Mouse (Mus musculus): ENCODE measurements around the gene Raver1. TPM values are rescaled to one million over a fixed set of nuclear protein-coding genes. Genes with fewer than 3 reads are reported as not detected.

Gene Raver1
- total RNA-seq, 2 experiments from 2014 or later = 25.1 to 27.7 TPM

DNA sequence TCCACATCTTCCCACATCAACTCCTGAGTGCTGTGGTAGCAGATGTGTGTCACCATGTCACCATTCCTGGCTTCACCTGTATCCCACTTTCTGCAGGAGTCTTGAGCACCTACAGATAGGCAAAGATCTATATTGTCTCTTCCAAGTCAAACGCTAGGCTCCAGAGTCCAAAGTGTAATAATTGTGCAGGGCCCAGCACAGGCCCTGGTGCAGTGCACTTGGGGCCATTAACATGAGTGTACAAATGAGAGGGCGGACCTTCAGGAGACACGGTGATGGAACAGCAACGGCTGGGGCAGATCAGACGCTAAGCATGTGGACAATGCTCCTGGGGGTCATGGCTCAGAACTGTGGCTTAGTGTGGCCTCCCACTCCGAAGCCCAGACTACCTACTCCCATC, 21.9 kb upstream of the Raver1 start:
- intact Hi-C loops (cut with DNase I) = no loop called here
- no peak for DNase-seq

DNA sequence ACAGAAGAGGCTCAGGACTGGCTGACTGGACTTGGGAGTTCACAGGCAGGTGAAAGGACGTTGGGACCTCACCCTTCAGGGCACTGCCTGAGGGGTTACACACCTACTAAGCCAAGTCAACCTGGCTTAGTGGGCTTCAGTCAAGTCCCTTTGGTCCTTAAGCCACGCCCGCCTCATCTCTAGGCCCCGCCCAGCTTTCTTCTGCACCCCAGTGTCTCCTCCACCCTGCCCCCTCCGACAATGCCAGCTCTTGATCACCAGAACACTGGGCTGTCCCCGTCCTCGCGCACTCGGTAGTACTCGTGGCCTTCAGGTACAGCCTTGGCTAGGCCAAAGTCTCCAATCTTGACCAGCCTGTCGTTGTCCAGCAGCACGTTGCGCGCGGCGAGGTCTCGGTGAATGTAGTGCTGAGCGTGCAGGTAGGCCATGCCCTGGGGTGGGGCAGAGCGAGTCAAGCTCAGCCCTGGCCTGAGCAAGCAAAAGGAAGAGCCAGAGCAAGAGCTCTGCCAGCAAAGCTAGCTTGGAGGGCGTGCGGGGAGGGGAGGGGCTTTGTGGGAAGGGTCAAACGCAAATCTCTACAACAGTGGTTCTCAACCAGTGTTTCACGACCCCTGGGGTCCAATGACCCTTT, 15.9 kb upstream of the Raver1 start:
- intact Hi-C loops (cut with DNase I) = no loop called here
- no peak for DNase-seq

DNA sequence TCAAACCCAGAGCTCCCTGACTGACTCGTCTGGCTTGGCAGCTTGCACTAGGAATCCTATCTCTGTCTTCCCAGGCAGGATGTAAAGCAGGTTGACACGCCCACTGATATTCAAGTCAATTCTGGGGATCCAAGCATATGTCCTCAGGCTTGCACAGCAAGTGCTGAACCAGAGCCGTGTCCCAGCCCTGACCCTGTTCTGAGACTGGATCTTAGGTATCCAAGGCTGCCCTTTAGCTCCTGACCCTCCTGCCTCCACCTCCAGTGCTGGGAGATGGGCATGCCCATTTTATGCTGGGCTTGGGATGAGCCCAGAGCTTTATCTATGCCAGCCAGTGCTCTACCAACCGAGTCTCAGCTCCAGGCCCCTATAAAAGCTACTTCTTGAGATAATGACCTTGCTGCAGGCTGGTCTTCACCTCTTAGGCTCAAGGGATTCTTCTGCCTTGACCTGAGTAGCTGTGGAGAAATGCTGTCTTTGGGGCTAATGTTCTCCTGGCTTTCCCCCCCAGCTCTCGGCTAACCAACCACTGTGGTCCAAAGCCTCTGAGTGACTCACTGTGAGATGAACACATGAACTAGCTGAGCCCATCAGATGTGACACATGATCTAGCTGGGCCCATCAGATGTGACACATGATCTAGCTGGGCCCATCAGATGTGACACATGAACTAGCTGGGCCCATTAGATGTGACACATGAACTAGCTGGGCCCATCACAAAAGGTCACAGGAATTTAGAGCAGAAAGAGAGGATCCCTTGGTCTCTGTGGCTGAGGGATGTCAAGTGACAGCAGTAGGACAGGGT, 14.2 kb upstream of the Raver1 start:
- intact Hi-C loops (cut with DNase I) = no loop called here

DNA sequence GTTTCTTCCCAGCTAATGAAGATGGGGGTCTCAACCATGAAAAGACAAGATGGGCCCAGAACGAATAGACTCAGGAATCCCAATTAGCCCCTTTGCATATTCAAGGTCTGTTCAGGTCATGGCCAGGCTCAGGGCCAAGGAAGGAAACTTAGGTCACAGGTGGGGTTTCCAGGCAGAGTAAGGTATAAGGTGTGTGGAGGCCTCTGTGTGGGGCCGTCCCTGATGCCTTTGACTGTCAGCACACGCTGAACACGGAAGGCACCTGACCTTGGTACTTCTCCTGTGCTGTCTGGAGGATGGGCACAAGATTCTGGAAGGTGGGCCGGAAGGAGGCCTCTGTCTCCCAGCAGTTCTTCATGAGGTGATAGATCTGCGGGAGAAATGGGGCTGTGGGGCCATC, 13.0 kb upstream of the Raver1 start:
- intact Hi-C loops (cut with DNase I) = no loop called here
- DNase-seq = no peak

More for the DNA sequence above, 14.2 kb upstream of the Raver1 start:
- DNase-seq = no peak

DNA sequence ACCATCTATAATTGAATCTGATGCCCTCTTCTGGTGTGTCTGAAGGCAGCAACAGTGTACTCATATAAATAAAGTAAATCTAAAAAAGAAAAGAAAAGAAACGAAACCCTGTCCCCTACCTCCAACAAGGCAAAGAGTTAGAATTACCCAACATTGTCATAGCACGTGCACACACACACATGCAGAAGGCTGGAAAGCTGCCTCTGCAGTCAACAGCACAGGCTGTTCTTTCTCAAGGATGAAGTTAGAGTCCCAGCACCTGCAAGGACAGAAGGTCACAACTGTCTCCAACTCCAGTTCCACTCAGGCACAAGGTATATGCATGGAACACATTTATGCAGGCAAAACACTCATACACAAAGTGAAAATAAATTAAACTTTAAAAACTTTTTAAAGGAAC, 10.3 kb upstream of the Raver1 start:
- intact Hi-C loops (cut with DNase I) = no loop called here
- no peak for DNase-seq

DNA sequence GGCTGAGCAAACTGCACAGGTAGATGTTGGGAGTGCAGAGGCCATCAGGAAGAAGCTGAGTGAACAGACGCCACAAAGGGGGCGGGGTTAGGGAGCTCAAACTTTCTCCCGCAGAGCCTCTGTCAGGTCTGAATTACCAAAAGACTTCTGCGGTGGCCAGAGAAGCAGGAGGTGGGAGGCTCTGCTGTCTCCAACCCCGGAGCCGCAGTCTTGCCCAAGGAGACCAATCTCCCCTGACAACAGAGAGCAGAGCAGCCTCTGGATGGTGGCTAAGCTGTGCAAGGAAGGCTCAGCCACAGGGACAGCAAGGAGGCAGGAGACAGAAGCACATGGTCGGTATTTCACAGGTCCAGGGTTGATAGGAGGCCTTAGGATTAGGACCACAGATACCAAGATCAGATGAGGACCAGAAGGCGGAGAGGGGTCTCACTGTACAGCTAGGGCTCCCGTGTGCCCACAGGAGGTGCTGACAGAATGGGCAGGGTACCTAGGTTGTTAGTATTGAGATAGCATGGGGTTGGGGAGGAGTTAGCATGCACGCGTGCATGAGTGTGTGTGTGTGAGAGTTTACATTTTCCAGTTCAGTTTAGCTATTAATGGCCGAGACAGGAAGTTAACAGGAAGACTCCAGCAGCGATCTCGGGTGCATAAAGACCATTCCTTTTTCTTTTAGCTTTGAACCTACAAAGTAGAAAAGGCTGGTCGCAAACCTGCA, 8.8 kb upstream of the Raver1 start:
- DNase-seq = no peak
- intact Hi-C loops (cut with DNase I) = no loop called here

DNA sequence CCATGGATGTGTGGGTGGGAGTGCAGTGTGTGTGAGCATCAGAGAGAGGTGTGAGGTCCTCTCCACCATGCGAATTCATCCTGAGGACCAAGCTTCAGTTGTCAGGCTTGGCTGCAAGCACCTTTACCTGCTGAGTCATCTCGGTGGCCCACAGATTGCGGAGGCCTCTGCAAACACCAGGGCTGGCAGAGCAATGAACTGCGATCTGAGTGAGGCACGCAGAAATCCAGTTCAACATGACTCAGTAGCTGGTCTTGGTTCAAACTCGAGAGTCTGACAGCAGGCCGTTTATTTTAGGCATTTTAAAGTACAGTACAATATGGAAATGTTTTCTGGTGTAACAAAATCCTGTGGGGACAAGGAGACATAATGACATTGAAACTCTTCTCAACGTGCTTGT, 6.0 kb upstream of the Raver1 start:
- no peak for DNase-seq
- intact Hi-C loops (cut with DNase I) = no loop called here

DNA sequence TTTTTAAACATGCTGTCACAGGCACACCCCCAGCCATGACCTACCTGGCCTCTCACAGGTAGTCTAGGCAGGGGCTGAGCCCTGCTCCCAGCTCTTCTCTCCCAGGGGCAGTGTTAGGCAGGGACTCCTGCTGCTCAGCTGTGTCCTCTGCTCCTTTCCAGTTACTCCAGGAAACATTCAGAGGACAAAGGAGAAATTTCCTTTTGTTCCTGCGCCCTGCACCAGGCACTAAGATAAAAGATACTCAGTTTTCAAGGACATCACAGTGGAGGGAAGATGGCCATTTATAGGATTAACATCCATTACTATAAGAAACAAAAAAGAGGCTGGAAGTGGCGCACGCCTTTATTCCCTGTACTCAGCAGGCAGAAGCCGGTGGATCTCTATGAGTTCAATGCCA, 4.2 kb upstream of the Raver1 start:
- intact Hi-C loops (cut with DNase I) = no loop called here
- no peak for DNase-seq

DNA sequence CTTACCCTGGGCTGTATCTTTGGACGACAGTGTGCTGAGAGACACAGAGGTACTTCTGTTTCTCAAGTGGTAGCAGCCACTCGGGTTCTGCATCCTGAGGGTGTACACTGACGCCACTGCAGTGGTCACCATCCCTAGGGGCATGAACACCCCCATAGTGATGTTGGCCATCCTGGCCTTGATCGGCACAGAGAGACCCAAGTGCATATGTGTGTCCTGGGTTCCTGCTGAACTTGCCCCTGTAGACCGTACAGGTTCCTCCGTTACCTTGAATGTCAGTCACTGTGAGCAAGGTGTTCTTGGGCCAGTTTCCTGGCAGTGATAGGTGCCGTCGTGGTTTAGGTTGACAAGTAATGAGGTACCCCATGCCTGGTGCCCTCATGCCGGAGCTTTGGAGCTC, 1.6 kb upstream of the Raver1 start:
- intact Hi-C loops (cut with DNase I) = loop anchor here (5.0 kb wide), 2 partner anchors 54 to 61 kb away; partner anchors contain the start of genes Cdc37 and Icam5
- DNase-seq = no peak

DNA sequence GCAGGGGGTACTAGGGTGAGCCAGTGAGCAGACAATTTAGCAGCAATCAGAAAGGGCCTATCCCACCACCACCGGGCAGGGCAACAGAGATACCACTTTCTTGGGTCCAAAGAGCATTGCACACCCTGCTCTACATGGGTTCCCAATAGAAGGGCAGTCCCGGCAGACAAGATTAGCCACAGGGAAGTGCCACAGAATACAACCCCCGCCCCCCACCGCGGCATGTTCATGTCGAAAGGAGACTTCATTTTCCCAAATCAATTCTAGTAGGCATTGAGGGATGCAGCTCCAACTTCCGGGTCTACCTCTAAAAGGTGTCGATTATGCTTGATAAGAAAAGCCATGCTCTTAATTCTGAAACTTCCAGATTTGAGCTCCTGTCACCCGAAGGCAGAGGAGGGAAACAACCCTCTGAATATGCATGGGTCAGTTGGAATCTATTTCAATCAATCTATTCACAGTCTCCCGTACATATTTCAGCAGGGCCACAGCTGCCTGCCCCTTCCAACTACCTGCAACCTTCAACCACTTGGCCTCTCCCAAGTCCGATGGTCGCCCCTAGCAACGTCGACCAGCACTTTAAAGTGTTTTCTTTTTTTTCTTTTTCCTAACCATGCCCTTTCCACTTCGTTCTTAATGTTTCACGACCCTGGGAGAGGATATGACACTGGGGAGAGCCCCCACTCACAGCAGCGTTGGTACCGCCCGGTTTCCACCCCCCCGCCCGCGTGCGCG, 669 bp downstream of the Raver1 start:
- intact Hi-C loops (cut with DNase I) = loop anchor here (2.0 to 5.0 kb wide), 3 partner anchors 40 to 59 kb away; partner anchors contain the start of genes Cdc37, Icam5 and Tyk2
- no peak for DNase-seq

DNA sequence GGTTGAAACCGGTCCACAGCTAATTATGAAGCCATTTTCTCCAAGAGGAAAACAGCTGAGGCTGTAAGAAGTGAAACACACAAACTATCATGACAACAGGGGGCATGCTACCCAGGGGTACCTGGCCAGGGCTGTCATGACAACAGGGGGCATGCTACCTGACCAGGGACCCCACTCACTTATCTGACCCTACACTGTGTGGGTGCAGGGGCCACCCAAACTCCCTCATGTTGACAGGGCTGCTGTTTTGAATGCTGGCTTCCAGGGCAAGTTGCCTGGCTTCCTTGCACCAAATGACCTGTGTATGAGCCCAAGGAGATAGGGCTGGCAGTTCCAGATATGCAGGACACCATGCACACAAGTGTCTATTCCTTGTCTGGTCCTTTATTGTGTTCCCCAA, 1.3 kb downstream of the Raver1 start:
- no peak for DNase-seq
- intact Hi-C loops (cut with DNase I) = loop anchor here (2.0 to 5.0 kb wide), 3 partner anchors 40 to 58 kb away; partner anchors contain the start of genes Cdc37, Icam5 and Tyk2

DNA sequence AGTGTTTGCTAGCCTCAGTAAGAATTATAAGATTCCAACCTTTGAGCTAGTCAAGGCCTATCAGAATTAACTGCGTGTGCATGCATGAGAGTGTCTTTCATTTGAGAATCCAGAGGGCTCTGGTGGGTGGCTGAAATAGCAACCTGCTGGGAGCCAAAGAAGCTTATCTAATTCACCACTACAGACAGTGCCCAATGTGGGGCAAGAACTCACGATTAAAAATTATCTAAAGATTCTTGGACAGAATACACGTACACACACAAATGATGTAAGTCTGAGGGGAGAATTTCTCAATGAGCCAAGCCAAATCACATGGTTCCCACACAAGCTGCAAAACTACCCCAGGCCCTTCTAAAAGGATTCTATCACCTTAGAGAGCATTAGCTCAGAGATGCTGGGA, 8.5 kb downstream of the Raver1 start:
- DNase-seq = no peak
- intact Hi-C loops (cut with DNase I) = no loop called here

DNA sequence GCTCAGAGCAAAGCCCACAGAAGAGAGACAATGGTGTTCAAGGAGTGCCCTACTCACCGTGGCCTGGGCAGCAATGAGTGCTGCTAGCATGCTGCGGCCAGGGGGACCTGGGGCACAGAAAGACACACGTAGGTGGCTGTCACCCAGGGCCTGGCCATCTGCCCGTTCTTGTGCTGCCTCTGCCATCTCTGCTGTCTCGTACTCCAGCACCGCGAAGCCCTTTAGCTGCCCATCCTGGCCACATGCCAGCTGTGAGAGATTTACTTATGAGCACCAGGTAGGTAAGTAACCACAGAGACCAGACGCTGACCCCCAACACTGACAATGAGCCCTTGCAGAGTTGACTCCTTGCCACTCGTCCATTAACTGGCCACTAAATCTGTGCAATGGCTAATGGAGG, 10.7 kb downstream of the Raver1 start:
- DNase-seq = no peak
- intact Hi-C loops (cut with DNase I) = no loop called here

DNA sequence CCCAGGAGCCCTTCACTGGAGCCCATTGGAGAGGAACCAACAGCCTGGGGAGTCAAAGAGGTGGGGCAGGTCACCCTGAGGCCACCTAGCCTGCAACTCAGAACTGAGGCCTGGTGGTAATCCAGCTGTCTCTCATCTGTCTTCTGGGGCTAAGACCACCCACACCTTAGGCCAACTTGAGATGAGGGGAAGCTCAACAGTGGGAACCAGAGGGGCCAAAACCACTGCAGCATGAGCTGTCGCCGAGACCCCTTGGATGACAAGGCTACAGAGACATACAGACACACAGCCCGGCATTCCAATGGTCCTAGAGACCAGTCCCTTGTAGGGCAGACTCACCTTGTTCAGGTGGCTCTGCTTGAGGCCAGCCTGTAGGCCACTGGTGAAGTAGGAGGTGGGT, 16.2 kb downstream of the Raver1 start:
- intact Hi-C loops (cut with DNase I) = no loop called here
- no peak for DNase-seq

DNA sequence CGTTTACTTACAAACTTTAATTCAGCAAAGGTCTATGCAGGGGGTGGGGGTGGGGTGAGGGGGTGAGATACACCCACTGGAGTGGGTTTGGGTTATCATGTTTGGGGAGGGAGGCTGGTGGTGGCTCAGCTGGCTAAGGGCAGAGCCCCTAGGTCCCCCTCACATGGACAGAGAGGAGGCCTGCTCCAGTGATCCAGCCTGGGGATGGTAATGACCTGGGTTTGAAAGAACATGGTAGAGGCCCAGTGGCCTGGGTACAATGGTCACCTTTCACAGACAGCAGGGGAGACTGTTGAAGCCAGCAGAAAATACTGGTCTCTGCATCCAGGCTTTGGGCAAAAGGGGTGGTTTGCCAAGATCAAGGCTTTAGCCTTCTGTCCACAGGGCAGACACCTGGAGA, 17.6 kb downstream of the Raver1 start:
- no peak for DNase-seq
- intact Hi-C loops (cut with DNase I) = no loop called here

DNA sequence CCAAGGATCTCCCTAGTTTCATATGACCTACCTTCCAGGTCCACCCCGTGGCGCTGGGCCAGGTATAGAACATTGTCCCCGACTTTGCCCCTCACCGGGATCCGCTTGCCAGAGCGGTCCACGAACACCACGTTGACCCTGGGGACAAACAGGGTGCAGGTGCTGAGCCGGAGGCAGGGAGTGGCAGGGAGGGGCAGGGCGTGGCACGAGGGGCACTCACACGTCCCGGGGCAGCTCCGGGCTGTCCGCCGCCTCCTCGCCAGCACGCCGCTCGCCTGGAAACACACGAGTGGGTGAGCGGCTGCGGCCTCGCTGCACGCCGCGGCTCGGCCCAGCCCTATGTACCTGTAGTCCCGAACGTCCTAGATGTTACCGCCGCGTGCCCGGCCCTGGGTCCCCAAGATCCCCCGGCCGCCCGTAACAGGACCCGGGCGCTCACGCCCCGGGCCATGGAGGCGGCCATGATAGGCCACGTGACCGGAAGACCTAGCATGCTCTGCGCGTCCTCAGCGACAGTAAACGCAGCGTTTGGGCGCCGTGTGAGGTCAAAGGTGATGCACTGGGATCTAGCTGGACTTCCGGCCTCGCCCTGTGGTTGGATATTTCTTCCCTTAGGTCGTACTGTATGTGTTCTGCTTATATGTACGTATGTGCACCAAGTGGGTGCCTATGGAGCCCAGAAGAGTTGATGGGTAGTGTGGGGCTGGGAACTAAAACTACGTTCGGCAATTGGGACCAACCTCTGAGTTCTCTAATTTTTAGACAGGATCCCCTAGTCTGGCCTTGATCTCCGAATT, 18.6 kb downstream of the Raver1 start, which contains the start of the genes Gm49373 and Fdx1l:
TSS of gene Gm49373 (minus strand) at position 53 of the 797 bp plus-strand sequence.
TSS of gene Fdx1l (minus strand) at position 571 of the 797 bp plus-strand sequence.
- DNase-seq = peak; percentile 86 to 87
- intact Hi-C loops (cut with DNase I) = loop anchor here (2.0 kb wide), 1 partner anchor 64 kb away; no protein-coding TSS in a partner anchor

DNA sequence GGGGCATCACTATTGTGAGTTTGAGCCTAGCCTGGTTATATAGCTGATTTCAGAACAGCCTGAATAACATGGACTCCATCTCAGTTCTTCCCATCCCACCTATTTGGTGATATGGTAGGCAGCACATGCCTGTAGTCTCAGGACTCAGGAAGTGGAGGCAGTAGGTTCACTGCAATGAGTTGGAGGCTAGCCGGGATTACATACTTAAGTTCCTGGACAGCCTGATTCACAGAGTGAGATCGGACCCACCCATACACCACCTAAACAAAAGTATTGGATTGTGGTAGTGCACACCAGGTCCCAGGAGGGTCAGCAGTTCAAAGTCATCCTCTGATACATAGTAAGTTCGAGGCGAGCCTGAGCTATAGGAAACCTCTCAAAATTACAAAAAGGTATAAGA, 19.2 kb downstream of the Raver1 start:
- no peak for DNase-seq
- intact Hi-C loops (cut with DNase I) = loop anchor here (2.0 kb wide), 1 partner anchor 64 kb away; no protein-coding TSS in a partner anchor

DNA sequence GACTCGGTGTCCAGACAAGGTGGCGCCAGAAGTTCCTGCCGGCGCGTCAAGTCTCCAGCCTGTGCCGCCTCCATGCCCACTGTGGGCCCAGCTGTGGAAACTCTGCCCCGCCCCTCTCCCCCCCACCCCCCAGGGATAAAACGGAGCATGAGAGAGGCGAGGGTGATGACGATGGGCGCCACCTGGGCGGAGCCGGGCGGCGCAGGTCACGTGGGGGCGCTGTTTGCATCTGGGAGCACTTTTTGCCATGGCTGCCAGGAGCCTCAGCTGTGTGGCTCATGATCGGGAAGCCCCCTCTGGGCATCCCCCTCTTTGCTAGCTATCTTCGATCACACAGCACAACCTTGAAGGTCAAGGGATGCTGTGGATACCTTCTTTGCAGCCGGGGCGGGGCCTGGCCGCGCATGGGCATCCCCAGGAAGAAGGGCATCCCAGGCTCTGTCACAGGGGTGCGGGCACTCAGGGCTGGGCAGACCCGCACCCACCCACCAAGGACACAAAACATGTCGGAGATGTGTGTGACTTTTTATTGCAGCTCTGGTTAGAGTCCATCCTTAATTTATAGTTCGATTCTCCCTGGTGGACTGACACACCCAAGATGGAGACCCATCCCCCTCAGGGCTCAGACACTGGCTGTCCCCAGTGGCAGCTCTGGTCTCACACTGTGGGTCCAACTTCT, 24.7 kb downstream of the Raver1 start, which contains the start of gene Zglp1:
TSS of gene Zglp1 (minus strand) at position 88 of the 679 bp plus-strand sequence.
- DNase-seq = no peak
- intact Hi-C loops (cut with DNase I) = no loop called here

DNA sequence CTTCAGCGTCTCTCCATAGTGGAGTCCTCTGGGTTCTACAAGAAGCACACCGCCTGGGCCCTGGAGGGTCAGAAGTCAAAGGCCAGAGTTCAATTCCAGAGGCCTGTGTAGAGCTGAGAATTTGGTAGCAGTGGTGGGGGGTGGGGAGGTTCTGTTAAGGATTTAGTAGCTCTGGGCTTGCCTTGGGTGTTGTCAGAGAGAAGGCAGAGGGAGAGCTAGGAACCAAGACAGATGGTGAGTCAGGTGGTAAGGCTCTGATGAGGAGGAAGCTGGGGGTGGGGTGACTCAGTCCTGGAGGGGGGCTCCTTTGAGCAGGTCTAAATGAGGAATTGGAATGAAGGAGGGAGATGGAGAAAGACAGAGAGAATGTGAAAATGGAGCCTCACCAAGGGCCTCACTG, 28.9 kb downstream of the Raver1 start:
- DNase-seq = no peak
- intact Hi-C loops (cut with DNase I) = no loop called here
